Mouse (Mus musculus) liver (tissue): ENCODE data around the gene Yod1.

Experiments used
- DNase-seq: peaks from one replicate; pipeline ENCODE4 v3.0.0-alpha.2; 2020; ENCODE audit warnings: mixed read lengths

The Yod1 gene

GRCm38 (mm10) chr1:130770981-130771494 is 53.9 kb downstream of the Yod1 start:
- no peak for DNase-seq
